Mouse (Mus musculus) granulocyte monocyte progenitor cell, adult 5-6 weeks (primary cell): ENCODE measurements around the gene Tnfrsf9. TPM values are rescaled to one million over a fixed set of nuclear protein-coding genes. Genes with fewer than 3 reads are reported as not detected.
A peak's percentile ranks its signal among the peaks of the same experiment; 100 is the strongest.
"Not testable (repeated sequence)": the region's sequence is repeated elsewhere in the genome, so short reads cannot be mapped to it uniquely, and the experiment has no call there.

Experiments used
- ATAC-seq: replicated peaks from 2 replicates; pipeline ENCODE4 v1.8.0; 2016; ENCODE audit warnings: mild to moderate bottlenecking, moderate TSS enrichment, inconsistent platforms; ENCODE audit not compliant: poor library complexity, severe bottlenecking
- total RNA-seq, 2 experiments: library from RNA; stranded (forward) in 1 of 2; stranded (reverse) in 1 of 2; fragments of 200-712, 200-1000 nt in 1 of 2; fragments of >200 nt in 1 of 2; fragmentation: Nextera tagmentation in 1 of 2; gene quantifications; 2 replicates each; pipeline ENCODE4 v1.2.3; 2014 to 2017

Gene Tnfrsf9
- total RNA-seq, 2 experiments from 2014 or later, result not detected

DNA sequence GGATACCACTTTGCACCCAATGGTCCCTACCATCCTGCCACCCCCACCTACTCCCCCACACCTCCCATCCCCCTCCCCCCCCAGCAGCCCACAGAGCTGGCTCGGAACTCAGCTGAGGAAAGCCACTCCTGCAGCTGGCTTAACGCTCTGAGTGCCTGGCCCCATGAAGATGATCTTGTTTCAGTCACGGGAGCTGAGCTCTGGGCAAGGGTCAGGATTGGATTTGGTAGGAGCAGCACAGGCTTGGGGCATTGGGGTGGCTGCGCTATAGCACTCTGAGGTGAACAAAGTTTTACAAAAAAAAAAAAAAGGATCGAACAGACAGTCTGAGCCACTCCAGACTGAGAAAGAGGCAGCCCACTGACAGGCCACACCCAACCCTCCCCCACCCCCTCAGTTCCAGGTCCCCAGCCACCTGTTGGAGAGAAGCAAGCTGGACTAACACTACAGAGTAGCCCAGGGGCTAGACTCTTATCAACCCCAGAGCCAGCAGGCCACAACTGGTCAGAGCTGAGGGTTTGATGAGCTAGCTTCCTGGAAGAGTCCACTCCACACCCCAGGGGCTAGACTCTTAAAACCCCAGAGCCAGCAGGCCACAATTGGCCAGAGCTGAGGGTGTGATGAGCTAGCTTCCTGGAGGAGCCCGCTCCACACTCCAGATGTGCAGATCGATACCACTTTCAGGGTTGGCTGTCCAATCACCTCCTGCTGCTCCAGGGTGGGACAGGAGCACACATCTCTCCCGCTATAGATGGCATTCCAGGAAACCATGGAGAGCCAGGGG, 19.5 kb upstream of the Tnfrsf9 start:
- ATAC-seq, result no peak

DNA sequence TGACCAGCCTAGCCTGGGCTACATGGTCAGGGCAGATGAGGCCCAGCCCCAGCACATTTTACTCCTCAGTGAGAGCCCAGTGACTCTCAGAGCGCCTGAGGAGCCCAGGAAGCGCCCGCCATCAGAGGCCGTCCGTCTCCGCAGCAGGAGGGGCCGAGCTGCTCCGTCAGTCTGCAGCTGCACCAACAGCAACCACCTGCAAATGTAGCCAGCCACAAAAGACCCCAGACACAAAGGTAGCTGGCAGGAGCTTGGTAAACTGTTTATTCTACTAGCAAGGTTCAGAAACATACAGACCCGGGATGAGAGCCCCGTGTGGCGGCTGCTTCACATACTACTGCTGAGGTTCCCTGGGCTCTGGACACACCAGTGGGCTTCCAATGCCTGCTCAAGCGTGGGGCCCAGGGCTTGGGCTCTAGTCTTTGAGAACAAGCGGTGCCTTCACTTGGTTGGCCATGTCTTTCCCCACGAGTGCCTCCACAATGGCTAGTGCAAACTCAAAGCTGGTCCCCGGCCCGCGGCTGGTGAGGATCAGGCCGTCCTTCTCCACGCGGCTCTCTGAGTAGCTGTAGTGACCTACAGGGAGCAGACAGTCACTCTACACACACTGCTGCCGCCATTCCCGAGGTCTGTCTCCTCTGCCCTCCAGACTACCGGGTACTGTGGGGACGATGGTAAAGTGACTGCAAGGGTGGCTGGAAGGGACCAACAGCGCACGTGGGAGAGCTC, 17.3 kb upstream of the Tnfrsf9 start:
- ATAC-seq, result no peak

DNA sequence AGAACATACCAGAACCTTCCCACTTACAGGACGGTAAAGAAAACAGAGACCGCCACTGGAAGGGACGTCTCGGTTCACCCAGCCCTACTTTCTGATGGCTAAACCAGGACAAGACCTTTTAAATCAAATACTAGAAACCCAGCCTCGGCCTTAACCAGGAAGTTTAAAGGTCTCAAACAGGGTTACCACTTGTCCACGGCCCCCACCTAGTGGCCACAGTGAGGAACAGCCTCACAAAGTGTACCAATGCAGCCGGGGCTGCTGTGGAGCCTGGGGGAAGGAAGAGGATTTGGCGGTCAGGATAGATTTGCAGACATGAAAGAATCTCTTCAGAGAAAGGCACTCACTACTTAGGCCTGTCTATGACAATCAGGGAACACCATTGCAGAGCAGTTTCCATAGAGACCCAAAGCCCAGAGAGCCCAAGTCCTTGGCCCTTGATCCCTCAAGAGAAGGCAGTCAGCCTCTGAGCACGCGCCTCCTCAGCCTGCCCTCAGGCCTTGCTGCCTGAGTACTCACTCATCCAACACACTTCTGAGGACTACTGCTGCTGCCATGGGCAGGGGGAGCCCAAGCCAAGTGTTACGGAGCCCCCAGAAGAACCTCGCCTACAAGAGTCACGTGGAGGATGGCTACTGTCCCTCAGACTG, 15.5 kb upstream of the Tnfrsf9 start:
- peak; percentile 87 for ATAC-seq

DNA sequence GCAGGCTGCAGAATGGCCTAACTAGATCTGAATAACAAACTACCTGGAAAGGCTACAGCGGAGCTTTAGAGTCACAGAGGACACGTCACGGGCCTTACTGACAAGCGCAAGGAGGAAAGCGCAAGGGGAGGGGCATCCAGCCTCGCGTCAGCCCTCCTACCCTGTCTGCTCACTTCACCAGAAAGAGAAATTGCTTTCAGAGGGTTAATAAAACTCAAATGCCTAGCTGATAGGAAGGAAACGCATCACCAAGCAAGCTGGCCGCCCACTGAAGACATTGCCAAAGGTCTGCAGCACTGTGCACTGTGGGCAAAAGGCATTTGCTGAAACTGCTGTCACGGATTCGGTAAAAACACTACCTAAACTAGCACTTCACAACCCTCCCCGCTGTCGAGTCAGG, 13.9 kb upstream of the Tnfrsf9 start:
- ATAC-seq, result no peak

DNA sequence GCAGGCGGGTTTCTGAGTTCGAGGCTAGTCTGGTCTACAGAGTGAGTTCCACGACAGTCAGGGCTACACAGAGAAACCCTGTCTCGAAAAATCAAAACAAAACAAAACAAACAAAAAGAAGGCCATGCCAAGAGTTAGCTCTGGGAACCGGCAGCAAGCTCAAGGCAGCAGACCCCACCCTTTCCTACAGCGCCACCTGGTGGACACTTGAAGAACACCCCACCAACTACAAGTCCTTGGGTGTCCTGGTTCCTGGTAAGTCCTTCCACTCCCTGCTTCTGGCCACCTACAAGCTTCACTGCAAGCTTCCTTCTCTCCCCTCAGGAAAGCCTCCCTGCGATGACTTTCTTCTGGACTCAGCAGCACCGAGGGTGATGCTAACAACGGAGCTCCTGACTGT, 12.7 kb upstream of the Tnfrsf9 start:
- ATAC-seq, result peak; percentile 68

DNA sequence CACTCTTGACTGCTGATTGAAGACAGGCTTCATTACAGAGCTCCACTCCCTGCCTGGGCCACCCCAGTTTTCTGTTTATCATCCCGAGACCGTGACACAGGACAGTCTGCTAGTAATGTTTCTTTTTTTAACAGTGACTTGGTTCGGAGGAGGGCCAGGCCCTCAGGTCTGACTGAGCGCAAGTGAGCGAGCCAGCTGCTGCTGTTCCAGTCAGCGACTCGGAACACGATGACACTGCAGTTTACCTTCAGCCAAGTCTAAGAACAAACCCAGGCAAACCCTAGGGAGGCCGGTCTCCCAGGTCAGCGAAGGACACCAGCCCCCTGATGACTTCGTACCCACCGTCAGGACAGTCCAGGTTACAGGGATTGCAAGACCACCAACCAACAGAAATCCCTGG, 12.3 kb upstream of the Tnfrsf9 start:
- 0 out of 2 replicates have a peak, but pooled peaks have one; percentile 2 for ATAC-seq

DNA sequence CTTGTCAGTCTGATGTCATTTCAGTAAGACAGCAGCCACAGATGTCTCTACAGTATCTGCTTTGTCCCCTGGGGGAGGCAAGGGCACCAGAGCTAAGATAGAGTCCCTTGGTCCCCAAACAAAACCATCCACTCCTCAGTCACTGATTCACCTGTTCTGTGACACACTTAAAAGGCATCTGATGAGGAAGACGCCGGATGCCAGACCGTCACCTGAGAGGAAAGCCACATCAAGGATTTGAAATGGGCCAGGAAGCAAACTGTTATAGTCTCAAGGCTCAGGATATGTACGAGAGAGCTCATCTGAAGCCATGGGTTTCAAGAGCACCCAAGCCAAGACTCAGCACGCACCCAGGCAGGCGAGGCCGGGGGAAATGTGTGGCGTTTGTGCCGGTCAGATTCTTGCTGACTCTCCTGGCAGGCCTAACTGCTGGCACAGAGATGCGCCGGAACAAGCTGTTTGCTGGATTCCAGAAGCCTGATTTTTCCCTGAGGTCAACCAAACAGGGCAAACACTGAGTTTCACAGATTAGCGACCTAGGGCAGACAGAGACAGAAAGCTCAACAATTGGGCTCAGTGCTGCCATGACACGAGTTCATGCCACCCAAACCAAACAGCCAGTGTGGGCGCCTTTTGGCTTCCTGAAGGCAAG, 11.1 kb upstream of the Tnfrsf9 start:
- ATAC-seq, result no peak

DNA sequence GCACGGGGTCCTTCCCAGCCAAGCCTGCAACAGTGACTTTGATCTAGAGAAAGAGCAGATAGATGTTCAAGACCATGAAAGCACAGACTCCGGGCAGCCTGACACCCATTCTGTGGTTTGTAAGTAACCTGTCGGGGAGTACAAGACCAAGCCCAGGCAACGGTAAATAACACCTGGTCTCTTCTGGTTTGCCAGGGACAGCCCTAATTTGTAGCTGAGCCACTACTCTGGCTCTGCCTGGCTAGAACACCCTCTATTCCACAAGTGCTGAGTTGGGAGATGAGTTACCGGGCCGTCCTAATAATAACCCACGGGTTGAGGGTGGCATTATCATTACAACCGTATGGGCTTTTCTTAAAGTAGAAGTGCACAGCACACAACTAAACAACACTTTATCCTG, 7.3 kb upstream of the Tnfrsf9 start:
- no peak for ATAC-seq

DNA sequence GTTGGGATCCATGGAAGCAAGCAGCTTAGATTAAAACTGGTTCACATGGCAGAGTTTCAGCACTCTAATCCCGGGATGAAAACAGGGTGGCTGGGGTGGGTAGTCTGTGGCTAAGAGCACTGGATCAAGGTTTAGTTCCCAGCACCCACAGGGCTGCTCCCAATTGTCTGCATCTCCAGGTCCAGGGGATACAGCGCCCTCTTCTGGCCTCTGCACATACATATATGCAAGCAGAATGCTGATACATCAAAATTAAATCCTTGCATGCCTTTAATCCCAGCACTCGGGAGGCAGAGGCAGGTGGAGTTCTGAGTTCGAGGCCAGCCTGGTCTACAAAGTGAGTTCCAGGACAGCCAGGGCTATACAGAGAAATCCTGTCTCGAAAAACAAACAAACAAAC, 5.8 kb upstream of the Tnfrsf9 start:
- not testable (repeated sequence) for ATAC-seq

DNA sequence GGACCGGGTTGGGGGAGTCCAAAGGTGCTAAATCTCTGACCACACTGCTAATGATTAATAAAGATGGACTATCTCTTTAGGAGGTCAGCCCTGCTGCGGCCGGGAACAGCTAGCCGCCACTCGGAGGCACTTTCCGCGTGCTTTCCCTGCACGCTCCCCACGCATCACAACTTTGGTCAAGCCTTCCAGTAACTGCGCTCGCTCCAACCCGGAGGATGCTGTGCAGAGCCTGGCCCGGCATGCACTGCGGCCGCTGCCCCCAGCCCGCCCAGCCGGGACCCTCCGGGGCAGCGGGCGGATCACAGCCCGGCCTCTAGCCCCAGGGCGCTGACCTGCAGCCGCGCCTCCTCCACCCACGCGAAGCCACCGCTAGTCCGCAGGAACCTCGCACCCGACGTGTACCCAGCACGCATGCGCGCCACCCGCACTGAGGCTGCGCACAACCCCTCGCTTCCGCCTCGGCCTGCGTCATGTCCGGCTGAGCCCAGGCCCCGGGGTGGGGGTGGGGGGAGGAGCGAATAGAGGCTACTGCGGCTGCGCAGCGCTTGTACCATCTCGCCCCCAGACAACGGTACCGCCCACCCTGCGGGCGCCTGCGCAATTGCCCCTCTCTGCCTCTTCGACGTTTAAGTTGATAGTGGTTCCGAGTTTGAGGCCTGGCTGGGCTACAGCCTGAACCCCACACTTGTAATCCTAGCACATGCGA, 4.8 kb upstream of the Tnfrsf9 start:
- ATAC-seq, result peak; percentile 77

DNA sequence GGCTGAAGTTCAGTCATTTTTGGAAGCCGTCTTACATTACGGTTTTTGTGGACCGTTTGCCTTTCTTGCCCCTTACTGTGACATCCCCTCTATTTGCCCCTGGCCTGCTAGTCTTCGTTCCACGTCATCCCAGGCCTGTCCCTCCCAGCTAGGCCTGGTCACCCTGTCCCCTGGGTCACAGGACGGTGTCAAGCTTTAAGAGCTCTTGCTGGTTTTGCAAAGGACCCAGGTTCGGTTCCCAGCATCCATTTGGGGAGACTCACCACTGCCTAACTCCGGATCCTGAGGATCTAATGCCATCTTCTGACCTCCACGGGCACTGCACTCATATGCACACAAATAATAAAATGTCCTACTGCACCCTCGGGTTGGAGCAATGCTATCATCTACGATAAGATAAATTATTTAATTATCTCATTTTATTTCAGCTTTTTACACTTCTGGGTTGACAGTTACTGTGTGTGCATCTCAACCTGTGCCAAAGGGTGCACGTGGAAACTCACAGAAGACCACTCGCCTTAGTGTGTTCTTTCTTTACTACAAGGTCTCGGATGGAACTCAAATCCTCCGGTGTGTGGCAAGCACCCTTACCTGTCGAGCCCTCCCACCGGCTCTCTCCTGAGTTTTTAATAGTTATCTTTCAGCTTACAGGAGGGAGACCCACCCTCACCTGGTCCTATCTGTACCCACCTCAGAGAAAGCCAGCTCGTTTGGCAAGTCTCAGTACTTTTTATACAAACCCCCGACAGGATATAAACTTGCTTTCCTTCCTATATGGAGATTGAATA, 4.0 kb upstream of the Tnfrsf9 start:
- no peak for ATAC-seq

DNA sequence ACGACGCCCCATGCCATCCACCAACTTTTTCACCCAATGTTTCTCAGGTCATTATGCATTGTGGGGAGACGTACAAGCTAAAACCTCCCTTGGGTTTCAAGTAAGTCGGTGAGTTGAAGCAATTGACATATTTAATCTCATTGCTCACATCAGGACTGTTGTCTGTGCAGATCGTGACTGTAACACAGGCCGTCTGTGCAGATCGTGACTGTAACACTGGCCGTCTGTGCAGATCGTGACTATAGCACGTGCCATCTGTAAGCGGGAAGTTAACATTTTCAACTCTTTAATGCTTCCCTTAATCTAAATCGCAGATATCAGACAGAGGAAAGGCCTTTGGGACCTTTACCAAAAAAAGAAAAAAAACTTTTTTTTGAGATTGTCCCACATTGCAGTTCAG, 619 bp upstream of the Tnfrsf9 start:
- ATAC-seq, result no peak

DNA sequence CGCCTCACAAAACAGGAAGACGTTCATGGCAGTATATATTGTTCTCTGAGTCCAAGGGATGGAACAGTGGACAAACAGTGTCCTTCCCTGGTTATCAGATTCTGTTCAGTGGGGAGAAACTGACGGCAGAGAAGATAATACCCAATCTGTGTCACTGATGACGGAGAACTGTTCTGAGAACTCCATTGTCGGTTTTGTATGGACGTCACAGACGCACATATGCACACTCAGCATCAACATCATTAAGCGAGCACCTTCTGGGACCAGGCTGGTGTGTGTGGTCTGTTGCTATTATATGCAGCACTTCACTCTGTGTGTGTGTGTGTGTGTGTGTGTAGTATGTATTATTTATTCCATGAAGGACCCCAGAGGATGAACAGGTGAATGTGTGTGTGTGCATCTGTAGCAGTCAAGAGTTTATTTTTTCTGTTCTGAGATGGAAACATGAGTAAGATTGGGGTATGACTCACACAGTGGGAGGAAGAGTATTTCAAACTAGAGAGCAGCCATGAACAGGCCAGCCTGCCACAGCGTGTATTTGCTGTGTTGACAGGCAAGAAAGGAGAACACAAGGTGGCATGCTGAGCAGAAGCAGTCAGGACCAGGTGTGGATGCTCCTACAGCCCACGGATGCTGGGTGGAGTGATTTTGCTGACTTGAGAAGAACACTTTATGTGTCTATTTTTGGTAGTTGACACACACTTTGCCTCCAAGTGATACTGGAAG, 982 bp downstream of the Tnfrsf9 start:
- ATAC-seq, result no peak

DNA sequence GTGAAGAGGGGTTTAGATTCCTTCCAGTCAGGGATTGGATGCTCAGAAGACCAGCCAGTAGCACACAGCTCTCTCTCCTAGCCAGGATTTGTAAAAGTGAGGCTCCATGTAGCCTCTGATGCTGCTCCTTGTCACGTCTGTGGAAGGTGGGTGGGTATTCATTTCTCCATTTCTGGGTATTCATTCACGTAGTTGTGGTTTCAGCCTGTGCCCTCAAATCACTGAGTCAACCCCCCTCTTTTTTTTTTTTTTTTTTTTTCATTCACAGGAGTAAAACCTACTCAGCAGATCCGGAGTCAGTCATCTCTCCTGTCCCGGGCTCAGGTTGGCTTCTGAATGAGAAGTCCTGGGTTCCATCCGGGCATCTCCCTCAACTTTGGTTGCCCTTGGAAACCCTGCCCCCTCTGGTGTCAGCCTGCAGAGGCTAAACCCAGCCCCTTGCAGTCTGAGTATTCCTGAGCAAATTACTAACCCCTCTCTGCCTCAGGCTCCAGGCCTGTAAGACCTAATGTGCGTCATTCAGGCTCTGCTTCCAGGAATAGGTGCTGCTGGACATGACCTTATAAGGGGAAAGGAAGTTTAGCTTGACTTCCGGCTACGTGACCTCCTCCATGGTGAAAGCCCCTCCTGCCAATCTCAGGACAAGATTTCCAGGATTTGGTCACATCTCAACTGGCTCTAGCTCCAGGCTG, 3.1 kb downstream of the Tnfrsf9 start:
- no peak for ATAC-seq

DNA sequence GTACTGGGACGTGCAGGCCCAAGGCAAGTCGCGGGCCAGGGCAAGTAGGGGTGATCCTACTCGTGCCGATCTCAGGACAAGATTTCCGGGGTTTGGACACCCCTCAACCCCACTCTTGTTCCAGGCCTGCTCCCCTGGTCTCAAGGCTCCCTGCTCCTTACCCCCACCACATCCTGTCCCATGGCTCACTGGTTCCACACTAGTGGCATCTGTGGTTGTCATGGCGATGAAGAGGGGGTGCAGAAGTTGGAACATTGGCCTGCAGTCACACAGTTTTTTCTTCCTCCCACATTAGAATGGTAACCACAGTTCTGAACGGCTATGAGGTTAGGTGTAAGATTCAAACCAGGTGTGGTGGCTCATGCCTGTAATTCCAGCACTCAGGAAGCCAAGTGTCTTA, 6.8 kb downstream of the Tnfrsf9 start:
- ATAC-seq, result no peak

DNA sequence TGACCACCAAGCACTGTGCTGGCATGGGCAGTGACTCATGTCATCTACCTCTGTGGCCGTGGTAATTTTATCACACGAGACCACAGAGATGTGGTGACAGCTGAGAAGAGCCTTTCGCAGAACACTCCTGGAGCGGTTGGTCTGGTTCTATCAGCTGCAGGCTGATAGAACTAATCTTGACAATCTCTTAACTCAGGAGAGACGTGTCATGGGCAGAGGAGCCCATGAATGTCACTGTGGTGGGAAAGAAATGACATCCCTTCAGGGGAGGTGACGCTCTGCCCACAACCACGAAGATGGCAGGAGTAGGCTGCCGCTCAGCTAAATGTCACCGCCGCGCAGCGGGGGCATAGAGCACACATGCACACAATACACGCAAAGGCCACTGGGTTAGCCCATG, 9.9 kb downstream of the Tnfrsf9 start:
- peak; percentile 75 for ATAC-seq

DNA sequence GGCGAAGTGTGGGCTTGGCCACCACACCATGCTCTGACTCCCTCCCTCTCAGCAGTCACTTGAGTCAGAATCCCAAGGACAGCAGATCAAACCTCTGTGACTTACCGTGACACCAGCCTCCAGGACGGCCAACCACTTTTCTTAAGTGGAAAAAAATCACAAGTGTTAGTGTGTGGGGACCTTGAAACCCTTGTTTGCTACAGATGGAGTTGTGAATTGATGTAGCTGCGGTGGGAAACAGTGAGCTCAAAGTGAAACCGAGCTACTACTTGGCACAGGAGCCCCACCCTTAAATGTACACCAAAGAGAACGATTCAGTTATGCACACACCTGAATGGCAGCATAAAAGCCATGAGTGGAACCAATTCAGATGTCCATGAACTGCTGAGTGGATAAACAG, 10.6 kb downstream of the Tnfrsf9 start:
- ATAC-seq, result no peak

DNA sequence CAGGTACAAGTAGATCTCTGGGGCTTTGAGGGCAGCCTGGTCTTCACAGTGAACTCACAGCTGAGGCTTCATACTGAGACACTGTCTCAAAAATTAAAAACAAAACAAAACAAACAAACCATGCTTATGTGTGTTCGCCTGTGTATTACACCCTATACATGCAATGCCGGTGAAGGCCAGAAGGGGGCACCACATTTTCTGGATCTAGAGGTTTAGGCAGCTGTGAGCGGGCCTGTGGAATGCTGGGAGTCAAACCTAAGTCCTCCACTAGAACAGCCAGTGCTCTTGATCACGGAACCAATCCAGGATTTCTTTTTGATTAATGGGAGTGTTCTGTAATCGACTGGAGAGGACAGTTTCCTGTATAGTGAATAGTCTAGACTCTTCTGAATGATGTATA, 11.6 kb downstream of the Tnfrsf9 start:
- no peak for ATAC-seq
